Mouse (Mus musculus) right cerebral cortex, postnatal 4 days (tissue): Measurements from ENCODE around the gene Thap12.

Source experiments
- DNase-seq: peaks from one replicate; pipeline ENCODE4 v3.0.0-alpha.2; 2022

Gene Thap12

GRCm38 (mm10) chr7:98763911-98764310 lies 61.0 kb downstream of the Thap12 start:
- DNase-seq, result no peak

GRCm38 (mm10) chr7:98767261-98767660 lies 64.4 kb downstream of the Thap12 start:
- DNase-seq, result no peak
